In genomic region chr1:16816572-16816971, GRCm38 (mm10) we compare ENCODE assay signal across 28 mouse cellular contexts.
DNase-seq lines count a peak whose midpoint lies in the region; ATAC-seq lines count a peak whose summit lies in the region.
"Had no signal": no experiment of that assay in that cellular context is flagged by ENCODE, and none has a peak within 500 bp of the region (broad histone marks: within the 10 kb centered on the region; RNA-seq: fewer than 3 reads in every experiment).

No protein-coding gene starts in this region.

- H3K36me3 ChIP-seq in forebrain, embryonic 13.5 days (ENCODE audit: poor library complexity, severe bottlenecking) = no peaks in the 10 kb centered on the region
- H3K36me3 ChIP-seq: embryonic facial prominence, embryonic 13.5 days; forebrain, embryonic 10.5 days; heart, embryonic 13.5 days; kidney, embryonic 15.5 days; lung, embryonic 15.5 days; midbrain, embryonic 12.5 days; neural tube, embryonic 13.5 days; stomach, embryonic 15.5 days had no signal

- no peak overlapping the region for H3K27ac ChIP-seq in forebrain, embryonic 13.5 days
- H3K27ac ChIP-seq: embryonic facial prominence, embryonic 13.5 days; forebrain, embryonic 10.5 days; heart, embryonic 13.5 days; hindbrain, embryonic 14.5 days; kidney, embryonic 15.5 days; lung, embryonic 15.5 days; midbrain, embryonic 12.5 days; neural tube, embryonic 13.5 days; stomach, embryonic 15.5 days had no signal

- DNase-seq in cerebellum, adult 9-10 months = peak; percentile 34
- no peak for DNase-seq in cerebellum, postnatal 14 days
- DNase-seq in right cerebral cortex, adult 18-20 months = peak; percentile 35
- no peak for DNase-seq in right cerebral cortex, adult 2 months (ENCODE audit: low spot score in 2 of 2)
- DNase-seq in layer of hippocampus, adult 9-10 months (ENCODE audit: low spot score) = peak; percentile 36
- no peak for DNase-seq in lung, postnatal 25 days (ENCODE audit: low spot score)
- DNase-seq: adrenal gland, postnatal 25 days; gastrocnemius, postnatal 10 days; heart, postnatal 10 days; kidney, adult 18-20 months; kidney, postnatal 25 days; liver; lung, postnatal 36 days; right cerebral cortex, postnatal 25 days; thymus, postnatal 14 days had no signal

- 90% methylated on average over 7 of the region's 7 CpGs for WGBS in forebrain, embryonic 13.5 days

- H3K4me1 ChIP-seq in forebrain, embryonic 13.5 days = no peaks in the 10 kb centered on the region
- H3K4me1 ChIP-seq: embryonic facial prominence, embryonic 13.5 days; forebrain, embryonic 10.5 days; heart, embryonic 13.5 days; kidney, embryonic 15.5 days; lung, embryonic 15.5 days; megakaryocyte, embryonic 14.5 days; midbrain, embryonic 12.5 days; neural tube, embryonic 13.5 days; stomach, embryonic 15.5 days had no signal

- H3K4me2 ChIP-seq in forebrain, embryonic 13.5 days = no peak overlapping the region
- H3K4me2 ChIP-seq: embryonic facial prominence, embryonic 13.5 days; heart, embryonic 13.5 days; hindbrain, embryonic 14.5 days; kidney, embryonic 15.5 days; lung, embryonic 15.5 days; midbrain, embryonic 12.5 days; neural tube, embryonic 13.5 days; stomach, embryonic 15.5 days had no signal

- no peak for ATAC-seq in forebrain, embryonic 13.5 days
- ATAC-seq: CD4-positive, CD25-positive, alpha-beta regulatory T cell, adult 4 months; forebrain, embryonic 16.5 days had no signal

- no peak overlapping the region for H3K9ac ChIP-seq in forebrain, embryonic 13.5 days
- H3K9ac ChIP-seq: embryonic facial prominence, embryonic 13.5 days; heart, embryonic 13.5 days; hindbrain, embryonic 14.5 days; kidney, embryonic 15.5 days; lung, embryonic 15.5 days; midbrain, embryonic 12.5 days; neural tube, embryonic 13.5 days; stomach, embryonic 15.5 days had no signal

- no peaks in the 10 kb centered on the region for H3K9me3 ChIP-seq in forebrain, embryonic 13.5 days (replicated peaks)
- H3K9me3 ChIP-seq: embryonic facial prominence, embryonic 13.5 days; forebrain, embryonic 10.5 days; heart, embryonic 13.5 days; kidney, embryonic 15.5 days; lung, embryonic 15.5 days; midbrain, embryonic 12.5 days; neural tube, embryonic 13.5 days; stomach, embryonic 15.5 days had no signal

- no peaks in the 10 kb centered on the region for H3K27me3 ChIP-seq in forebrain, embryonic 13.5 days
- H3K27me3 ChIP-seq: embryonic facial prominence, embryonic 13.5 days; heart, embryonic 13.5 days; kidney, embryonic 15.5 days; lung, embryonic 15.5 days; megakaryocyte, embryonic 14.5 days; midbrain, embryonic 12.5 days; neural tube, embryonic 13.5 days; stomach, embryonic 15.5 days had no signal

- H3K4me3 ChIP-seq in forebrain, embryonic 13.5 days = no peak overlapping the region
- H3K4me3 ChIP-seq: embryonic facial prominence, embryonic 13.5 days; forebrain, embryonic 10.5 days; heart, embryonic 13.5 days; kidney, embryonic 15.5 days; lung, embryonic 15.5 days; megakaryocyte, embryonic 14.5 days; midbrain, embryonic 12.5 days; neural tube, embryonic 13.5 days; stomach, embryonic 15.5 days had no signal

Comparison
In these comparisons a context has a peak if more than half of its experiments do, and no peak if none do; other contexts are left out.
1. DNase-seq: peak in cerebellum, adult 9-10 months (single experiment), right cerebral cortex, adult 18-20 months (single experiment) and layer of hippocampus, adult 9-10 months (single experiment); none in cerebellum, postnatal 14 days (0 of 2), right cerebral cortex, adult 2 months (0 of 2) and lung, postnatal 25 days (single experiment).